Mouse (Mus musculus) T-cell, adult 66 days (primary cell): ENCODE data around the gene 1700122O11Rik. TPM values are rescaled to one million over a fixed set of nuclear protein-coding genes. Genes with fewer than 3 reads are reported as not detected.

Source experiments
- total RNA-seq, 2 experiments: library from RNA; stranded (reverse); gene quantifications; 3 replicates in 1 of 2; 4 replicates in 1 of 2; pipeline ENCODE4 v1.2.4; 2023

The 1700122O11Rik gene
- total RNA-seq = not detected

DNA sequence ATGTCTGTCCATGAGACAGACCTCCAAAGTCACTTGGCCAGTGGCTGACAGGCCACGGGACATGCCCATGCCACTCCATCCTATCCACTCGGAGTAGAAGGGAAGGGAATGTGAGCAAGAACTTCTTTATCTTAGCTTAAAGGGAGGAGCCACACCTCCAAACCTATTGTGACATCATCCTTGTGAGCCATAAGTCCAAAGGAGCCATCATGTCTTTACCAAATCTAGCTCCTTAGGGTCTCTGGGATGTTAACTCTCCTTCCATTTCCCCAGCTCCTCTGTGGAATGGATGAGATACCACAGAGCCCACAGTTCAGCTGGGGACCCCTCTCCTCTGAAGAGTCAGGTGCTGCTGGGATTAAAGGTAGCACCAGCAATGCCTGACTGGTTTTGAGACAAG is at the start of gene 1700122O11Rik:
Gene 1700122O11Rik (minus strand): TSS at position 101 of the 400 bp plus-strand sequence.

Other genes starting within 250 kb of the 1700122O11Rik start
- not detected for gene Mdfi, start 203.6 kb downstream of the 1700122O11Rik start, total RNA-seq
- 10 to 100 TPM; 71.4 to 72.8 TPM for gene Foxp4, start 113.6 kb downstream of the 1700122O11Rik start, total RNA-seq
- not detected for gene 1700067P10Rik, start 51.0 kb upstream of the 1700122O11Rik start, total RNA-seq
- gene 9830107B12Rik, start 108.0 kb upstream of the 1700122O11Rik start, total RNA-seq = not detected
- under 1 TPM in 1 of 2 experiments, not detected in 1; 0.79 TPM for gene A530064D06Rik, start 129.0 kb upstream of the 1700122O11Rik start, total RNA-seq
- gene Trem1, start 194.5 kb upstream of the 1700122O11Rik start, total RNA-seq = under 1 TPM in 1 of 2 experiments, not detected in 1; 0.23 TPM
- not detected for gene Trem3, start 209.5 kb upstream of the 1700122O11Rik start, total RNA-seq
- 1 to 10 TPM; 1.7 to 3.4 TPM for gene Treml4, start 226.0 kb upstream of the 1700122O11Rik start, total RNA-seq